Mouse (Mus musculus) megakaryocyte, adult 5-6 weeks (primary cell): ENCODE results near the gene Sde2. TPM values are rescaled to one million over a fixed set of nuclear protein-coding genes. Genes with fewer than 3 reads are reported as not detected.
A peak's percentile ranks its signal among the peaks of the same experiment; 100 is the strongest.

Experiments used
- ATAC-seq: 2 replicates; pipeline ENCODE4 v1.8.0; 2016; ENCODE audit warnings: mild to moderate bottlenecking, inconsistent platforms; ENCODE audit not compliant: poor library complexity, severe bottlenecking
- total RNA-seq, 2 experiments: library from RNA; stranded (forward) in 1 of 2; stranded (reverse) in 1 of 2; fragments of 153-499, 151-499 nt in 1 of 2; fragments of 221-1000, 200-1000 nt in 1 of 2; gene quantifications; 2 replicates each; pipeline versions ENCODE4 v1.2.3 to v1.2.4; 2015 to 2017

Gene Sde2
- total RNA-seq, 2 experiments from 2014 or later = 21.1 to 34.9 TPM

DNA sequence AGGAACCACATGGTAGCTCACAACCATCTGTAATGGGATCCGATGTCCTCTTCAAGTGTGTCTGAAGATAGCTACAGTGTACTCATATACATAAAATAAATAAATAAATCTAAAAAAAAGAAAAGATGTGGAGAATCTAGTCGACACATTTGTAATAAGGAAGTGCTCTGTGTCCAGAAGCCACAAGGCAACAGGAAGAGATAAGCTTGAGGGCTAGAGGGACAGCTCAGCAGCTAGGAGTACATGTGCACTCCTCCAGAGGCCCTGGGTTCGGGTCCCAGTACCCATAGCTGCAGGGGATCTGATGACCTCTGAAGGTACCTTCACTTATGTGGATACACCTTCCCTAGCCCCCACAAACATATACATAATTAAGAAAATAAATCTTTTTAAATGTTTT lies 30.8 kb downstream of the Sde2 start:
- no peak for ATAC-seq

DNA sequence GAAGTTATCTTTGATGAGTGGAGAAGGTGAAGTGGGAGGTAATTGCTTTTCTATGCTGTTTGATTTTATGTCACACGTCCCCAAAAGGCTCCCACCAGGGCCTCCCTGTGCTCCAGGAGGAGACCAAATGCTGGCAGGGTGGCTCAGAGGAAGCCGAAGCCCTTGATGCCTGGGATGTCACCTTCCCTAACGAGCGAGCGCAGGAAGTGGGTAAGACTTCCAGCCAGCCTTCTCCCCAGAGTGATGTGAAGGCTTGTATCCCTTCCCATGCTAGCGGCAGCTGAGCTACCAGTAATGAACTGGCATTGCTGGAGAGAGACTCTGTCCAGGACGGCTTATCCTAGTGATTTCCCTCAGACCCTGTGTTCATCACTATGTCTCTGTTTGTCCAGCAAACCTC lies 32.8 kb downstream of the Sde2 start:
- no peak for ATAC-seq

DNA sequence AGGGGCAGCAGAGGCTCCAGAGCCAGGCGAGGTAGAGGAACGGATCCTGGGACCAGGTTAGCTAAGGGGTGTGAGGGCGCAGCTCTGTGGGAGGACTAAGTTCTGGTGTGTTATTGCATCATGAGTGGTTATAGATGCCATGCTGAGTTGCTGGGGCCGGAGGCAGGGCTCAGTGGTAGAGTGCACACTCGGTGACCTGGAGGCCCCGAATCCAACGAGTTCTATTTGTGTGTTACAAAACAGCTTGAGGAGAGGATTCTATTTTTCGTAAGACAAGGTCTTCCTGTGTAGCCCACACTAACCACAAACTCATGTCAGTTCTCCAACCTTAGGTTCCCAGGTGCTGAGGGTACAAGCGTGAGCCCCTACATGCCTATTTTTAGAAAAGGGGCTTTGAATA lies 33.6 kb downstream of the Sde2 start:
- peak; percentile 45 for ATAC-seq

DNA sequence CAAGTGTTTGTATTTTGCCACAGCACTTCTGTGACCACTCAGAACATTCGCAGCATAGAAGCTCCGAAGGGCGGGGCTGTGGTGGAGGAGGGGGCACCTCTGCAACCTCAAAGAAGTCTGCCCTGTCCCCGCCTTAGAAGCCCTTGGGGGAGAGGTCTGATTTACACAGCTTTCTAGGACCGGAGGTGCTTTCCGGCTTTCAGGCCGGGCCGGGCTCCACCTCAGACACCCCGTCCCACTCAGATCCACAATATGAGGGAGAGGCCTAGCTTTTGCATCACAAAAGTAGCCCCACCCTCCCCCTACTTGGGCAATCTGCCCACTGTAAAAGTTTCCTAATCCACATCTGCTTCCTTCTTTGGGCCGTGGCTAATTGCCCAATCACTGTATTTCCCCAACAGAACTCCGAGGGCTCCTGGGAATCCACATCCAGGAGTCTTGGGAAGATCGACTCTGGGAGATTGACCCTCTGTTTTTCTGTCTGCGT lies 37.7 kb downstream of the Sde2 start:
- peak; percentile 71 for ATAC-seq

DNA sequence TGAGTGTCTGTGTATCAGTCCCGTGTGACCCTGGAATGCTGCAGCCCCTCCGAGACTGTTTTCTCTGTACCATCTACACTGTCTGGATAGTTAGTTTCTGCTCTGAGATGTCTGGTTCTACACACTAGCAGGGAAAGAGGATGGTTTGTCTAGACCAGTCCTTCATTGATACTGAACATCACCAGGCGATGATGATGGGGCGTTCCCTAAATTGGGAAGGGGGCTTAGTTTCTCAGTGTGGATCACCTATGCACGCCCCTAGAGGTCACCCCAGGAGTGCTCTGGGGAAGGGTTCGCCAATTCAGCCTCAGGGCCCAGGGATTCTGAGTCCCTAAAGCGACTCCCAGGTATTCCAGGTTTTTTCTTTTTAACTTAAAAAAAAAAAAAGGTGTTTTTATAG lies 38.2 kb downstream of the Sde2 start:
- ATAC-seq = no peak

DNA sequence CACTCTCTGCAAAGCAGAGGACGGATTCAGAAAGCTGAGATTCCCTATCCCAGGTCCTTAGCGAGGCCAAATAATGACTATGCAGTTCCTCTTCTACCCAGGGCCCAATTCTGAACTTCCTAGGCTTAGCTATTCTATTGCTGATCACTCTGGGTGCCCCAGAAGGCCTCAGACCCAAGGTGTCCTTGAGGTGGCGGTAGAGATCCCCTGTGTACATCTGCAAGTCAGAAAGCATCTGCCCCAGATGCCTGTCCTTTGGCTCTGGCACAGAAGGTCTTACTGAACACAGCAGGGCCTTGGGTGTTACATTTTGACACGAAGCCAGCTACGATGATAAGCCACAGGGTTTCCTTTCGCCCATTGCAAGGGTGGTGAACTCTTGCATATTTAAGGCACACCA lies 38.9 kb downstream of the Sde2 start:
- peak; percentile 48 for ATAC-seq

DNA sequence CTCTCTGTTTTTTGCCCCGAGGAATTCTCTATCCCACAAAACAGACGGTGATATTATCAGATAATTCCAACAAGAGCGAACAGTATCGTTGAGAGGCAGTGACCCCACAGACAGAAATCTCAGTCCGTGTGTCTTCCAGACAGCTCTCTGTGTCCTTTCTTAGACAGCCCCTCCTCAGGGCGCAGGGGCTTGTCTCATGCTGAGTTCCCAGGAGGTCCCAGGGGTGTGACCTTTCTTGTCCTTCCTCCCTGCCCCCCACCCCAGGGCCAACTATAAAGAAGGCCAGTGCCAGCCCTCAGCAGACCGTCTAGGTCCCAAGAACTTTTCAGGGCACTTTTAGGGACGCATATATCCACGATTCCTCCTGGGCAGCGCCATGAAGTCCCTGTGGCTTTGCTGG lies 41.9 kb downstream of the Sde2 start, which contains the start of gene Lefty2:
Gene Lefty2, plus strand, starts transcription at position 301 of the 400 bp plus-strand sequence.
- ATAC-seq = no peak

DNA sequence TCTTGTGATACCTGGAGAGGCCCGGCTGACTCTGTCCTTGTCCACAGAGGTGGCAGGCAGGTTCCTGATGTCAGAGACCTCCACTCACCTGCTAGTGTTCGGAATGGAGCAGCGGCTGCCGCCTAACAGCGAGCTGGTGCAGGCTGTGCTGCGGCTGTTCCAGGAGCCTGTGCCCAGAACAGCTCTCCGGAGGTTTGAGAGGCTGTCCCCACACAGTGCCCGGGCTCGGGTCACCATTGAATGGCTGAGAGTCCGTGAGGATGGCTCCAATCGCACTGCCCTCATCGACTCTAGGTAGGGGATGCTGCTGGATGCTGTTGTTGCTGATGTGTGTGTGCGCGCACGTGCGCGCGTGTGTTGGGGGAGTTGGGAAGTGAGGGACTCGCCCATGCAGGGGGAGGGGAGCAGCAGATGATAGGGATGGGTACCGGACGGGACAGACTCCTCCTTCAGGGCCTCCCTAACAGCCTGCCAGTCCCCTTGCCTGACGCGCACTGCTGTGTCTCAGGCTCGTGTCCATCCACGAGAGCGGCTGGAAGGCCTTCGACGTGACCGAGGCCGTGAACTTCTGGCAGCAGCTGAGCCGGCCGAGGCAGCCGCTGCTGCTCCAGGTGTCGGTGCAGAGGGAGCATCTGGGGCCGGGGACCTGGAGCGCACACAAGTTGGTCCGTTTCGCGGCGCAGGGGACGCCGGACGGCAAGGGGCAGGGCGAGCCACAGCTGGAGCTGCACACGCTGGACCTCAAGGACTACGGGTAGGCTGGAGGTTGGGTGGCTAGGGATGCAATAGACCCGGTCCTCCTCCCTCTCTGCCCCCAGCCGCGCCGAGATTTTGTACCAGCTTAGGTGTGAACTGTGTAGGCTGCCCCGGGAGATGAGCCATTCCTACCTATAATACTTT lies 43.4 kb downstream of the Sde2 start:
- ATAC-seq = 0 out of 2 replicates have a peak, but pooled peaks have one; percentile 14

DNA sequence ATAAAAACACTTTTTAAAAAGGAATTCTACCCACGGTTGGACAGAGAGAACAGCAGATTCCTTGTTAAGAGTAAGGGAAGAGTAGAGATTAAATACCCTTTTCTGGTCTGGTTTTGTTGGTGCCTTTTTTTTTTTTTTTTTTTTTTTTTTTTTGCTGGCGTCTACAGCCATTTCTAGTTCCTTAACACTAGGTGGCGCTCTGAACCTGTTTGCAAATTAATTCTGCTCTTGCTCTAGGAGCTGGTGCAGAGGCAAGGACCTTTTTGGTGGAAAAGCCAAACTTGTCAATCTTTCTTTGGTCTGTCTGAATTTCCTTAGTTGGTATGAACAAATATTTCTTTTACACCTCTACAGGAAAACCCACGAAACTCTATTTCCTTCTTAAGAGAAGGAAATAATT lies 50.2 kb downstream of the Sde2 start:
- peak; percentile 33 for ATAC-seq

DNA sequence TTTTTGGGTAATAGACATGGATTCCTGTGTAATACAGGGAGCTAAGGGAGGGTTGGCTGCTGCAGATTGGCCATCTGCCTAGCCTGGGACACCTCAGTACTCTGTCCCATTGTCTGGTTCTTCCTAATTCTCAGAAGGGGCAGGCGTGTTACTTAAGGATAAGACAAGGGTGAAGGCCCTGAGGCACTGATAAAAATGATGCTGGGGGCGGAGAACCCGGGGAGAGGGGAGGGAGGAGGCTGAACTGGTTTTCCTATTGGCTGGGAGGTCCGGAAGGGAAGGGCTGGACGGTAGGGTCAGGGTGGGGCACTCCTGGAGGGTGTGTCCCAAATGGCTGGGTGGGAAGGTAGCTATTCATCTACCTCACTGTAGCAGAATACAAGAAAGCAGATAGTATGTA lies 52.0 kb downstream of the Sde2 start:
- ATAC-seq = no peak

DNA sequence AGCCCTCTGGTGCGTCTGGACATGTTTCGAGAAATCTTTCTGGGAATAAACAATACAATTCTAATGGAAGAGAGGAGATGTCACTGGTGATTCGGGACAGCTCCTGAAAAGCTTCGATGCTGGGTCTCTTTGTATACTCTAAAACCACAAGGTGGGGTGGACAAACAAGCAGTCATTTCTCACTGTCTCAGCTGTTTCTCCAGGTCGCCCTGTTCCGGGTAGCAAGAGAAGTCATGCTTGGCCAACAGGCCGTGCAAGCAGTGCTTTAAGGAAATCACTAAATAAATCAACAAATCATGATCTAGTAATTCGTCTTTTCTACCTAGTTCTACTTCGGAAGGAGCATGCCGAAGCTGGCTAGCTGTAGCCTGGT lies 52.7 kb downstream of the Sde2 start:
- ATAC-seq = peak; percentile 1; the same call in 1 of the 2 replicates

DNA sequence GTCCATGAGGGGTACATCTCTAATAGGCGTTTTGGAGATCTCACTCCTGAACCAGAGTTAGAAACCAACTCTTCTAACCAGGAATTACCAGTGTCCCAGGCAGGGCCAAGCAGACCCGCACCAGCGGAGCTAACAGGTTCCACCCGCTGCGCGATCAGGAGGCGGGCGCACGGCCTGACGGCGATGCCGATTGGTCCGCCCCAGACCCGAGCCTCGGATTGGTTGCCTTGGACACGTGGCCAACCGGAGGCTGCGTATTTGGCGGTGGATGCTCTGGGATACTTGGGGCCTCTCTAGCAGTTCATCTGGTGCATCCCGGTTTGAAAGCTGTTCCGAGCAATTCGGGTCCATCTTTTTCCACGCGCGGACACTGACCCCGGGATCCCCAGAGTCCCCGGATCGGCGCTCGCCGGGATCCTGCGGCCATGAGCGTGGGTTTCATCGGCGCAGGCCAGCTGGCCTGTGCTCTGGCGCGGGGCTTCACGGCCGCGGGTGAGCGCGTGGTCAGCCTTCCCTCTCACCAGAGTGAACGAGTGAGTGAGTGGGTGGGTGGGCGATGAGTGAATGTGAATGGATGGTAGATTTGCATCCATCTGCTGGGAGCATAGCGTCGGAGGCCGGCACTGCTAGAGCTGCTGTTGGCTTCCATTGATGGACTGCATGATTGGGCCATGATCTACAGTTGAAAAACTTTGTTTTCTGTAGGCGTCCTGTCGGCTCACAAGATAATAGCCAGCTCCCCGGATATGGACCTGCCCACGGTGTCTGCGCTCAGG lies 53.3 kb downstream of the Sde2 start, which contains the start of gene Pycr2:
Gene Pycr2, plus strand, starts transcription at position 255 of the 776 bp plus-strand sequence.
- ATAC-seq = peak; percentile 97

DNA sequence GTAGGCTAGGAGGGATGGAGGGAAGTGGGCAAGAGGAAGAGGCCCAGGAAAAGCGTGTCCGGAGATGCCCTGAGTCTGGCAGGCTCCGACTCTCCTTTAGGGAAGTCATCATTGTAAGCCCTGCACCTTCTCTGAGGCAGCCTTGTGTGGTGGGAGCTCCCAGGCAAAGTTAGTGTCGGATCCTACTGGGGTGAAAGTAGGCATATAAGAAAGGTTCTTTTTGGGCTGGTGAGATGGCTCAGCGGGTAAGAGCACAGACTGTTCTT lies 53.8 kb downstream of the Sde2 start:
- ATAC-seq = peak; percentile 51

DNA sequence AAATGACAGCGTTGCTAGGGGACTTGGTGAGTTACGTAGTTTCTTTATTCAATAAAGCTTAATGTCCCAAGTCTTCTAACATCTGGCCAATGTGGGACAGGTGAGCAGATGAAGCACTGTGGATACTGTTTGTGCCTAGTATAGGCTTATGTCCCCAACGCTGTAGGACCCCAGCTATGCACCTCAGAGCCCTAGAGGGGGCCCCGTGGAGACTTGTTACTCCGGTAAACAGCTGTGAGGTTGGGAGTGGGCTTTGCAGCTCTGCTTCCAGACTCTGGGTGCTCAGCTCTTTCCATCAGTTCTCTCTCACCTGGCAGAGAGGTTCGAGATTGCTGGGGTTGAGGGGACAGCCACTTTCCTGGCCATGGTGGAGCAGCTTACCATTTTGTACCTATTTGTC lies 54.4 kb downstream of the Sde2 start:
- no peak for ATAC-seq

DNA sequence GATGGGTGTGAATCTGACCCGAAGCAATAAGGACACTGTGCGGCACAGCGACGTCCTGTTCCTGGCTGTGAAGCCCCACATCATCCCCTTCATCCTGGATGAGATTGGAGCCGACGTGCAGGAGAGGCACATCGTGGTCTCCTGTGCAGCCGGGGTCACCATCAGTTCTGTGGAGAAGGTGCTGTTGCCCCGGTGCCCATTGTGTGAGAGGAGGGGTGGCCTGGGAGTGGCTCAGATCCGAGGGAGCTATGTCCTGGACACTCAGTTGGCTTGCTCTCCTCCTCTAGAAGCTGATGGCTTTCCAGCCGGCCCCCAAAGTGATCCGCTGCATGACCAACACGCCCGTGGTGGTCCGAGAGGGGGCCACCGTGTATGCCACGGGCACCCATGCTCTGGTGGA lies 54.9 kb downstream of the Sde2 start:
- no peak for ATAC-seq

DNA sequence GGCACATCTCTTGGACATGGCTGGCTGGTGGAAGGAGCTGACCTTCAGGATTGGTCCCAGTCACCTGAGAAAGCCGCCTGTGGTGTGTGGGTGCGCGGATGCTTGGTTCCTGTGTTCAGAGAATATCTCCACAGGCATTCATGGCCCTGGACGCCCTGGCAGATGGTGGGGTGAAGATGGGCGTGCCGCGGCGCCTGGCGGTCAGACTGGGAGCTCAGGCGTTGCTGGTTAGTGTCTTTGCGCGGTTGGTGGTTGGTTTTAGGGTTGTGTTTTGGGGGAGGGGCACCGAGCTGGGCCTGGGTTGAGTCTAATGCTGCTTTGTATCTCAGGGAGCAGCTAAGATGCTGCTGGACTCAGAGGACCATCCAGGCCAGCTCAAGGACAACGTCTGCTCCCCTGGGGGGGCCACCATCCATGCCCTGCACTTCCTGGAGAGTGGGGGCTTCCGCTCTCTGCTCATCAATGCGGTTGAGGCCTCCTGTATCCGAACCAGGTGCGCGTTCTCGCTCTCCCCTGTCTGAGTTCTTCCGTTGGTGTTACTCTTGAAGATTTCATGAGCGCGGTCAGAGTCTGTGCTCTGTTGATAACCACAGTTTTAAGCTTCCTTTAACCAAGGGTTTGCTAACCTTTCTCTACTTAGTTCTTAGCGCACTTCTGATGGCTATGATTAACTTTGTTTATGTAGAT lies 55.7 kb downstream of the Sde2 start:
- ATAC-seq = no peak

DNA sequence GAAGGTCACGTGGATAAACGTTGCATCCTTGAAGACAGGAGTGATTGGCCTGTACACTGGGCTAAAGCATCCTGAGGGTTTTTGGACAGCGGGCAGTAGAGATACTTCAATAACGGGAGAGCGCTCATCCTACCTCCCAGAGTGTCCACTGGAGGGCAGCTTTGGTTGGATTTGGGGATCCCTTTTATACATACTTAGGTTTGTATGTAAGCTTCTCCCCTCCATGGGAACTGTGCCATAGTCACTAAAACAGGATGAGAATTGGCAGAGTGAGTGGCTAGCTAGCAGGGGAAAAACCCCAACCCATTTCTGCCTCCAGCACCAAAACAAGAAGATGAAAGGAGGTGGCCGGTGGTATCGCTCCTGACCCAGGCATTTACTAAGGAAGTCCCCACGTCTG lies 60.2 kb downstream of the Sde2 start:
- no peak for ATAC-seq

DNA sequence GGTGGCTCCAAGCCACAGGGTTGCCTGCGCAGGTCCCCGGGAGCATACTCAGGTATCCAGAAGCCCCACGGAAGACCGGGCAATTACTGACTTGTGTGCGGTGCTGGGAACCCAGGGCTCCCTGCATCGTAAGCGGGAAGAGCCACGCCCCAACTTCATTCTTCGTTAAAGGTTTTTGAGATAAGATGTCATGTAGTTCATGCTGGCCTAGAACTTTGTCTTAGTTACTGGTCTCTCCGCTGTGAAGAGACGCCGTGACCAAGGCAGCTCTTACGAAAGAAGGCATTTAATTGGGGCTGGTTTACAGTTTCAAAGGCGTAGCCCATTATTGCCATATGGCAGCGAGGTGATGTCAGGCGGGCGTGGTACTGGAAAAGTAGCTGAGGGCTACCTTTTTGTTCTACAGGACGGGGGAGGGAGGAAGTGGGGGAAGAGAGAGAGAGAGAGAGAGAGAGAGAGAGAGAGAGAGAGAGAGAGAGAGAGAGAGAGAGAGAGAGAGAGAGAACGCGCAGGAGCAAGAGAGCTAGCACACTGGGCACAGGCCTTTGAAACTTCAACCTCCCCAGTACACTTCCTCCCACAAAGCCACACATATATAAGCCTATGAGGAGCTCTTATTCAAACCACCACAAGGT lies 60.8 kb downstream of the Sde2 start:
- peak; percentile 80 for ATAC-seq

DNA sequence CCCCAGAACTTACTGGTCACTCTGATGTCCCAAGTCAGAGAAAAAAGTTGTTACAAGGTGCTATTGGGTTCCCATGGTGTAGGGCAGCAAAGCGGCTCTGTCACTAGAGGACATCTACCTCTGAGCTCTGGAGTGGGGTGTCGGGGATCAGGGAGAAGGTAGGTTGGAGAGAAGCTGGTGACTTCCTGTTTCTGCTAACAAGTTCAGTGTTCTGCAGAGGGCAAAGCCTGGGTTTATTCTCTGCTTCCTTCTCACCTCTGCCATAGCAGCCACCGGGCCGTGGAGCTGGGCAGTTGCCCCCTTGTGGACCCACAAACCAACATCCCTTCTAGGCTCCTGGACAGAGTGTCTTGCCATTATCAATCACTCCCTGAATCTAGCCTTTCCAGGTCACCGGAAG lies 61.9 kb downstream of the Sde2 start:
- peak; percentile 49 for ATAC-seq

DNA sequence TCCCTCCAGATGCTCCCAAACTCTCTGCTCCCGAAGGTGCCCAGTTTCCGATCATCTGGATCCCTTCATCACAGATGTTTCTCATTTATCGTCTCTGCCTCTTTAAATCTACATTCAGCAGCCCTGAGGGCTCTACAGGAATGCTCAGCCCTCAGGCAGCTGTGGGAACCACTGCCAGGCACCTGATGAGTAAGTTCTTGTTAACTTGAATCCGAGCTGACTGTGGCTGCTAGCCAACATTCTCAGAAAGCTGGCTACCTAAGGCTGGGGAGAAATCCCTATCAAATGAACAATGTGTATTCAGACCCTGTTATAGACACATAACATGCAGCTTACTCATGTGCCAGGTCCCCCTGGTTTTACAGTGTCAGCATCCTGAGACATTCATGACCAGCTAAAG lies 62.9 kb downstream of the Sde2 start:
- no peak for ATAC-seq

DNA sequence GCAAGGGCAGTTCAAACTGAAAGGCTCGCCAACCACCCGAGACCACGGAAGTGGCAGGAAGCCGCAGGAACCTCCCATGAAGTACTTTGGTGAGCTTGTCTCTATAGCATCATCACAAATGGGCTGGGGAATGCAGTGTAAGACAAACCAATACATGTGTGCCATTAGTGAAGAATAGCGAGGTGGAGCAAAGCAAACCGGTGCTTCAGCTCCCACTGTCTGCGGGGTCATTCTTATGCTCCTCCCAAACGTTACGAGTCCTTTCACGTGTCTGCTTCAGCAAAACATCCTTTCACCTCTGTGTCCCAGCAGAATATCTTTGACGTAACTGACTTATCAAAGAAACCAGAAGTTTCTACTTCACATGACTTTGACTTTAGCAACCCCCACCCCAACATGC lies 65.5 kb downstream of the Sde2 start:
- no peak for ATAC-seq
